Mouse (Mus musculus): ENCODE measurements at regions not wholly inside any gene's neighbourhood (a gene's known extent, or its start where the extent isn't known, plus 50 kb on each side); places are given as distances from the start of the nearest gene placed in this dataset.

- no peak for DNase-seq (ENCODE audit: low spot score)
Observed at GRCm38 (mm10) chr11:112449632-112450031, 332.4 kb upstream of the Sox9 start.

GRCm38 (mm10) chr11:112450227-112450626 lies 331.8 kb upstream of the Sox9 start:
- DNase-seq (ENCODE audit: low spot score), result no peak

- DNase-seq (ENCODE audit: low spot score), result no peak
Observed at GRCm38 (mm10) chr11:112458075-112458474, 323.9 kb upstream of the Sox9 start.

- no peak for DNase-seq (ENCODE audit: low spot score)
Observed at GRCm38 (mm10) chr11:112463121-112463520, 318.9 kb upstream of the Sox9 start.

- DNase-seq (ENCODE audit: low spot score), result no peak
Observed at GRCm38 (mm10) chr11:112464386-112464785, 317.6 kb upstream of the Sox9 start.

- no peak for DNase-seq (ENCODE audit: low spot score)
Observed at GRCm38 (mm10) chr11:112470336-112470735, 311.7 kb upstream of the Sox9 start.

GRCm38 (mm10) chr11:112473237-112473636 lies 308.8 kb upstream of the Sox9 start:
- no peak for DNase-seq (ENCODE audit: low spot score)

GRCm38 (mm10) chr11:112473681-112474080 lies 308.3 kb upstream of the Sox9 start:
- DNase-seq (ENCODE audit: low spot score), result no peak

GRCm38 (mm10) chr11:112480360-112480759 lies 301.7 kb upstream of the Sox9 start:
- DNase-seq (ENCODE audit: low spot score), result no peak

GRCm38 (mm10) chr11:112501781-112502180 lies 280.2 kb upstream of the Sox9 start:
- DNase-seq (ENCODE audit: low spot score), result no peak

GRCm38 (mm10) chr11:112519076-112519475 lies 262.9 kb upstream of the Sox9 start:
- DNase-seq (ENCODE audit: low spot score), result no peak

- no peak for DNase-seq (ENCODE audit: low spot score)
Observed at GRCm38 (mm10) chr11:112524983-112525382, 257.0 kb upstream of the Sox9 start.

GRCm38 (mm10) chr11:112542573-112542972 lies 239.5 kb upstream of the Sox9 start:
- no peak for DNase-seq (ENCODE audit: low spot score)

- DNase-seq (ENCODE audit: low spot score), result no peak
Observed at GRCm38 (mm10) chr11:112543473-112543872, 238.6 kb upstream of the Sox9 start.

GRCm38 (mm10) chr11:112545231-112546010 lies 236.6 kb upstream of the Sox9 start:
- DNase-seq (ENCODE audit: low spot score), result no peak

GRCm38 (mm10) chr11:112546162-112546561 lies 235.9 kb upstream of the Sox9 start:
- DNase-seq (ENCODE audit: low spot score), result no peak

- DNase-seq (ENCODE audit: low spot score), result no peak
Observed at GRCm38 (mm10) chr11:112552838-112553237, 229.2 kb upstream of the Sox9 start.

GRCm38 (mm10) chr11:112563027-112563426 lies 219.0 kb upstream of the Sox9 start:
- DNase-seq (ENCODE audit: low spot score), result no peak

- no peak for DNase-seq (ENCODE audit: low spot score)
Observed at GRCm38 (mm10) chr11:112564706-112565215, 217.3 kb upstream of the Sox9 start.

GRCm38 (mm10) chr11:112566071-112566470 lies 216.0 kb upstream of the Sox9 start:
- no peak for DNase-seq (ENCODE audit: low spot score)

GRCm38 (mm10) chr11:112587386-112587785 lies 194.6 kb upstream of the Sox9 start:
- no peak for DNase-seq (ENCODE audit: low spot score)

GRCm38 (mm10) chr11:112588088-112588487 lies 193.9 kb upstream of the Sox9 start:
- no peak for DNase-seq (ENCODE audit: low spot score)

GRCm38 (mm10) chr11:112590214-112590613 lies 191.8 kb upstream of the Sox9 start:
- no peak for DNase-seq (ENCODE audit: low spot score)

Data from spleen, adult 12 weeks (tissue).